Mouse (Mus musculus): ENCODE data around the gene Lrig2.

The Lrig2 gene

GRCm38 (mm10) chr3:104510771-104511429 lies 818 bp downstream of the Lrig2 start:
- no peak for DNase-seq (ENCODE audit: extremely low spot score)

- no peak for DNase-seq (ENCODE audit: extremely low spot score)
Observed at GRCm38 (mm10) chr3:104501648-104502047, 10.1 kb downstream of the Lrig2 start.

- no peak for DNase-seq (ENCODE audit: extremely low spot score)
Observed at GRCm38 (mm10) chr3:104500881-104501280, 10.8 kb downstream of the Lrig2 start.

GRCm38 (mm10) chr3:104496176-104496575 lies 15.5 kb downstream of the Lrig2 start:
- DNase-seq (ENCODE audit: extremely low spot score): no peak

- DNase-seq (ENCODE audit: extremely low spot score): no peak
Observed at GRCm38 (mm10) chr3:104480946-104481719, 30.6 kb downstream of the Lrig2 start.

- no peak for DNase-seq (ENCODE audit: extremely low spot score)
Observed at GRCm38 (mm10) chr3:104478056-104478455, 33.7 kb downstream of the Lrig2 start.

GRCm38 (mm10) chr3:104469421-104469820 lies 42.3 kb downstream of the Lrig2 start:
- DNase-seq (ENCODE audit: extremely low spot score): no peak

GRCm38 (mm10) chr3:104461226-104461625 lies 50.5 kb downstream of the Lrig2 start:
- DNase-seq (ENCODE audit: extremely low spot score): no peak

GRCm38 (mm10) chr3:104458588-104458987 lies 53.1 kb downstream of the Lrig2 start:
- DNase-seq (ENCODE audit: extremely low spot score): no peak

- DNase-seq (ENCODE audit: extremely low spot score): no peak
Observed at GRCm38 (mm10) chr3:104455506-104456275, 56.0 kb downstream of the Lrig2 start.

GRCm38 (mm10) chr3:104447240-104447639 lies 64.5 kb downstream of the Lrig2 start:
- no peak for DNase-seq (ENCODE audit: extremely low spot score)

- DNase-seq (ENCODE audit: extremely low spot score): no peak
Observed at GRCm38 (mm10) chr3:104446689-104447088, 65.0 kb downstream of the Lrig2 start.

GRCm38 (mm10) chr3:104445576-104445975 lies 66.1 kb downstream of the Lrig2 start:
- DNase-seq (ENCODE audit: extremely low spot score): no peak

- DNase-seq (ENCODE audit: extremely low spot score): no peak
Observed at GRCm38 (mm10) chr3:104444946-104445460, 66.7 kb downstream of the Lrig2 start.

- DNase-seq (ENCODE audit: extremely low spot score): no peak
Observed at GRCm38 (mm10) chr3:104444082-104444481, 67.6 kb downstream of the Lrig2 start.

- no peak for DNase-seq (ENCODE audit: extremely low spot score)
Observed at GRCm38 (mm10) chr3:104442357-104442756, 69.4 kb downstream of the Lrig2 start.

- peak; percentile 93 for DNase-seq (ENCODE audit: extremely low spot score)
Observed at GRCm38 (mm10) chr3:104441870-104442283, 69.8 kb downstream of the Lrig2 start.

- peak; percentile 14 for DNase-seq (ENCODE audit: extremely low spot score)
Observed at GRCm38 (mm10) chr3:104441435-104441834, 70.3 kb downstream of the Lrig2 start.

- DNase-seq (ENCODE audit: extremely low spot score): no peak
Observed at GRCm38 (mm10) chr3:104438777-104439176, 72.9 kb downstream of the Lrig2 start.

- no peak for DNase-seq (ENCODE audit: extremely low spot score)
Observed at GRCm38 (mm10) chr3:104437576-104437975, 74.1 kb downstream of the Lrig2 start.

GRCm38 (mm10) chr3:104435947-104436346 lies 75.8 kb downstream of the Lrig2 start:
- DNase-seq (ENCODE audit: extremely low spot score): no peak

GRCm38 (mm10) chr3:104434246-104434696 lies 77.4 kb downstream of the Lrig2 start:
- peak; percentile 69 for DNase-seq (ENCODE audit: extremely low spot score)
